Mouse (Mus musculus) thymus, postnatal 10 days (tissue): ENCODE results near the gene 0610040J01Rik.

Source experiments
- DNase-seq, 2 experiments: peaks; one replicate each; pipeline ENCODE4 v3.0.0; 2021; ENCODE audit warnings: low spot score in 2 of 2

0610040J01Rik gene

GRCm38 (mm10) chr5:63811819-63812508, at the start of gene 0610040J01Rik:
TSS of gene 0610040J01Rik (plus strand) at chr5:63812363.
- DNase-seq, result peak in 1 of 2 experiments; percentile 16

- DNase-seq, result no peak
Observed at GRCm38 (mm10) chr5:63765886-63766285, 46.3 kb upstream of the 0610040J01Rik start.

GRCm38 (mm10) chr5:63766715-63767114, 45.4 kb upstream of the 0610040J01Rik start:
- DNase-seq, result peak in 1 of 2 experiments; percentile 29

GRCm38 (mm10) chr5:63767464-63767863, 44.7 kb upstream of the 0610040J01Rik start:
- no peak for DNase-seq

- DNase-seq, result no peak
Observed at GRCm38 (mm10) chr5:63768220-63768619, 43.9 kb upstream of the 0610040J01Rik start.

GRCm38 (mm10) chr5:63772971-63773370, 39.2 kb upstream of the 0610040J01Rik start:
- no peak for DNase-seq

- no peak for DNase-seq
Observed at GRCm38 (mm10) chr5:63773603-63774002, 38.6 kb upstream of the 0610040J01Rik start.

- DNase-seq, result no peak
Observed at GRCm38 (mm10) chr5:63788156-63788826, 23.9 kb upstream of the 0610040J01Rik start.

GRCm38 (mm10) chr5:63812509-63812865, 324 bp downstream of the 0610040J01Rik start:
- no peak for DNase-seq

- no peak for DNase-seq
Observed at GRCm38 (mm10) chr5:63816643-63817042, 4.5 kb downstream of the 0610040J01Rik start.

GRCm38 (mm10) chr5:63817270-63817669, 5.1 kb downstream of the 0610040J01Rik start:
- no peak for DNase-seq

GRCm38 (mm10) chr5:63818975-63819374, 6.8 kb downstream of the 0610040J01Rik start:
- no peak for DNase-seq

GRCm38 (mm10) chr5:63819519-63819918, 7.4 kb downstream of the 0610040J01Rik start:
- DNase-seq, result no peak

- DNase-seq, result no peak
Observed at GRCm38 (mm10) chr5:63821176-63821575, 9.0 kb downstream of the 0610040J01Rik start.

- no peak for DNase-seq
Observed at GRCm38 (mm10) chr5:63821860-63822259, 9.7 kb downstream of the 0610040J01Rik start.

GRCm38 (mm10) chr5:63823362-63824332, 11.5 kb downstream of the 0610040J01Rik start:
- DNase-seq, result no peak

GRCm38 (mm10) chr5:63824599-63825350, 12.6 kb downstream of the 0610040J01Rik start:
- no peak for DNase-seq

- DNase-seq, result no peak
Observed at GRCm38 (mm10) chr5:63825881-63826280, 13.7 kb downstream of the 0610040J01Rik start.

GRCm38 (mm10) chr5:63827006-63827405, 14.8 kb downstream of the 0610040J01Rik start:
- DNase-seq, result no peak

- DNase-seq, result no peak
Observed at GRCm38 (mm10) chr5:63827415-63828053, 15.4 kb downstream of the 0610040J01Rik start.
